Mouse (Mus musculus): ENCODE results near the gene Tlr3.
A peak's percentile ranks its signal among the peaks of the same experiment; 100 is the strongest.

Tlr3 gene

GRCm38 (mm10) chr8:45410882-45411281 is at the start of gene Tlr3:
Gene Tlr3, minus strand, starts transcription at chr8:45411080.
- peak within 1 kb of the TSS; percentile 44 for H3K4me3 ChIP-seq (replicated peaks; ENCODE audit: low read length)
- no peaks in the 10 kb centered on the region for H3K27me3 ChIP-seq (ENCODE audit: insufficient read depth, low read length)
- no peaks in the 10 kb centered on the region for H3K9me3 ChIP-seq (ENCODE audit: low read length)
- TF ChIP-seq NANOG (IDR thresholded peaks at IDR 0.05; ENCODE audit: borderline replicate concordance, low read length), result no peak
- no peak for TF ChIP-seq CTCF (conservative IDR thresholded peaks at IDR 0.05; ENCODE audit: low read length)
- no peak for TF ChIP-seq POU5F1 (IDR thresholded peaks at IDR 0.05; ENCODE audit: borderline replicate concordance, low read length)
- H3K36me3 ChIP-seq (ENCODE audit: insufficient read depth, low read length), result no peaks in the 10 kb centered on the region
- peaks cover 15% of the 10 kb centered on the region for H3K4me1 ChIP-seq (replicated peaks; ENCODE audit: low read depth, low read length)

DNA sequence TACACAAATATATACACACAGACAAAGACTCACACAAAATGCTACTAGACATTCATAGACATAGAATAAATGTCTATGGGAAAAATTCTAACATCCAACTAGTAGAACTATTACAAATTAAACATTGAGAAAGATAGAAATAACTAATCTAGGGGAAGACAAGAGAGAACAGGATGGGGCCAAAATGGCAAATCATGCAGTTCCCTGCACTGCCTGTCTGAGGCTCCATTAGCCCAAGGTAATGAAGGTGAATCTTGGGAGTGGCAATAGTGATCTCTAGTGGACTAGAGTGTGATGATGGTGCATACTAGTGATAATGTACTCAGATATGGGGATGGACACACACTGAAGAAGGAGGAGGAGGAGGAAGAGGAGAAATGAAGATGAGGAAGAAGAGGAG is 47.0 kb upstream of the Tlr3 start:
- Histone ChIP-seq H3K4me3 (replicated peaks; ENCODE audit: low read length) (no peak overlapping the region), H3K9me3 (ENCODE audit: low read length) (no peaks in the 10 kb centered on the region), H3K27me3 (ENCODE audit: insufficient read depth, low read length) (no peaks in the 10 kb centered on the region), H3K36me3 (ENCODE audit: insufficient read depth, low read length) (no peaks in the 10 kb centered on the region), H3K4me1 (replicated peaks; ENCODE audit: low read depth, low read length) (no peaks in the 10 kb centered on the region)
- no peak for TF ChIP-seq CTCF (conservative IDR thresholded peaks at IDR 0.05; ENCODE audit: low read length)
- TF ChIP-seq NANOG (IDR thresholded peaks at IDR 0.05; ENCODE audit: borderline replicate concordance, low read length), result no peak
- TF ChIP-seq POU5F1 (IDR thresholded peaks at IDR 0.05; ENCODE audit: borderline replicate concordance, low read length), result no peak

DNA sequence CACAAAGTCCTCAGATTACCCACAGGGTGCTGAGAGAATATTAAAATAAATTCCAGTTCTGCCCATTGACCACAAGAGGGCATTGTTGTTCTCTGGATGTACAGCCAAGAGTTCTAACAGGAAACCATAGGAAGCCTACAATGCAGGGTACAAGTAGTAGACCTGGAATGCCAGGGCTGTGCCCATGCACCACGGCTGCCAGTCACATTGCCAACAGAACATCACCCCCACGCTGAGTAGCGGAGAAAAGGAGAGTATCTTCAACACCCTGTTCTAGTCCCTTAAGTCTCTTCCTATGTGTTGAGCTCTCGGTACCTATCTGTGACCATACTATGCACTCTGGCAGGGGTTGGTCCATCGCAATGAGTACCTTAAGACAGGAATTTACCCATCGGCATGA is 43.5 kb upstream of the Tlr3 start:
- Histone ChIP-seq H3K9me3 (ENCODE audit: low read length) (peaks cover 5% of the 10 kb centered on the region), H3K36me3 (ENCODE audit: insufficient read depth, low read length) (no peaks in the 10 kb centered on the region), H3K4me3 (replicated peaks; ENCODE audit: low read length) (no peak overlapping the region), H3K4me1 (replicated peaks; ENCODE audit: low read depth, low read length) (no peaks in the 10 kb centered on the region), H3K27me3 (ENCODE audit: insufficient read depth, low read length) (no peaks in the 10 kb centered on the region)
- TF ChIP-seq POU5F1 (IDR thresholded peaks at IDR 0.05; ENCODE audit: borderline replicate concordance, low read length) (no peak), CTCF (conservative IDR thresholded peaks at IDR 0.05; ENCODE audit: low read length) (peak; percentile 65), NANOG (IDR thresholded peaks at IDR 0.05; ENCODE audit: borderline replicate concordance, low read length) (no peak)

DNA sequence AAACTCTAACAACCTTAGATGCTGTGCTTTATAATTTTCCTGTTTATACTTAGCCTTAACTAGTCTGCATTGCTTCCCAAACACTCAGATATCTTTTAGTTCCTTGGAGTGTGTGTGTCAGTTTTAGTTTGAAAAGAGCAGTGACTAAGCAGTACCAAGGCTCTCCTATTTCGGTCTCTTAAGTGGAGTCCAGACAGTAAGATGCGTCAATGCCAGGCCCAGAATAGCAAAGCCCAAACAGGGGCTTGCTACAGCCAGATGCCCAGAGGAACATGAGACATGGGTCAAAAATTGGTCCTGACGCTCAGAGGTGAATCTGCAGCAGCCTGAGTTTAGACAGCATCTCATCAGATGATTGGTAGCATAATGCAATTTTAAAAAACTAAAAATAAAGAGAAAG is 41.2 kb upstream of the Tlr3 start:
- TF ChIP-seq POU5F1 (IDR thresholded peaks at IDR 0.05; ENCODE audit: borderline replicate concordance, low read length), result no peak
- TF ChIP-seq CTCF (conservative IDR thresholded peaks at IDR 0.05; ENCODE audit: low read length), result no peak
- no peak for TF ChIP-seq NANOG (IDR thresholded peaks at IDR 0.05; ENCODE audit: borderline replicate concordance, low read length)
- Histone ChIP-seq H3K9me3 (ENCODE audit: low read length) (peaks cover 28% of the 10 kb centered on the region), H3K27me3 (ENCODE audit: insufficient read depth, low read length) (no peaks in the 10 kb centered on the region), H3K4me1 (replicated peaks; ENCODE audit: low read depth, low read length) (no peaks in the 10 kb centered on the region), H3K4me3 (replicated peaks; ENCODE audit: low read length) (no peak overlapping the region), H3K36me3 (ENCODE audit: insufficient read depth, low read length) (no peaks in the 10 kb centered on the region)

DNA sequence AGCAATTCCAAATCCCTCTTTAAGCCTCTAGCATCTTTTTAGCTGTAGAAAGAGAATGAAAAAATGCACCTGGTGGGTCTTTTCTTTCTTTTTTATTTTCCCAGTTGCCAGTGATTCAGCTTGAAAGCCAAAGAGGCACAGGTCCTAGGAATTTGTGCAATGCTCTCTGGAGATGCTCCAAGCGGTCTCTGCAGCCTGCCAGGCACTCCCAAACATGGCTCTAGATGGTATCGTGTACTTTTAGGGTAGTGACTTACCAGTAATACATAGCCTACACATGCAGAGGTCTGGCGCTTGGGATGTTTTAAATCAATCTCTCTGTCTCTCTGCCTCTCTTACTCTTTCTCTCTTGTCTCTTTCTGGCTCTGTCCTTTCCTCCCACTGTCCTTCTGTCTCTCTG is 38.0 kb upstream of the Tlr3 start:
- H3K4me3 ChIP-seq (replicated peaks; ENCODE audit: low read length), result no peak overlapping the region
- no peaks in the 10 kb centered on the region for H3K4me1 ChIP-seq (replicated peaks; ENCODE audit: low read depth, low read length)
- H3K9me3 ChIP-seq (ENCODE audit: low read length), result peaks cover 38% of the 10 kb centered on the region
- no peaks in the 10 kb centered on the region for H3K36me3 ChIP-seq (ENCODE audit: insufficient read depth, low read length)
- H3K27me3 ChIP-seq (ENCODE audit: insufficient read depth, low read length), result no peaks in the 10 kb centered on the region
- no peak for TF ChIP-seq NANOG (IDR thresholded peaks at IDR 0.05; ENCODE audit: borderline replicate concordance, low read length)
- no peak for TF ChIP-seq CTCF (conservative IDR thresholded peaks at IDR 0.05; ENCODE audit: low read length)
- no peak for TF ChIP-seq POU5F1 (IDR thresholded peaks at IDR 0.05; ENCODE audit: borderline replicate concordance, low read length)

- Histone ChIP-seq H3K27me3 (ENCODE audit: insufficient read depth, low read length) (no peaks in the 10 kb centered on the region), H3K4me3 (replicated peaks; ENCODE audit: low read length) (no peak overlapping the region), H3K9me3 (ENCODE audit: low read length) (peaks cover 40% of the 10 kb centered on the region), H3K36me3 (ENCODE audit: insufficient read depth, low read length) (no peaks in the 10 kb centered on the region), H3K4me1 (replicated peaks; ENCODE audit: low read depth, low read length) (no peaks in the 10 kb centered on the region)
- TF ChIP-seq NANOG (IDR thresholded peaks at IDR 0.05; ENCODE audit: borderline replicate concordance, low read length), result no peak
- TF ChIP-seq CTCF (conservative IDR thresholded peaks at IDR 0.05; ENCODE audit: low read length), result no peak
- no peak for TF ChIP-seq POU5F1 (IDR thresholded peaks at IDR 0.05; ENCODE audit: borderline replicate concordance, low read length)
These were observed 37.4 kb upstream of the Tlr3 start for GRCm38 (mm10) chr8:45448257-45448656.

DNA sequence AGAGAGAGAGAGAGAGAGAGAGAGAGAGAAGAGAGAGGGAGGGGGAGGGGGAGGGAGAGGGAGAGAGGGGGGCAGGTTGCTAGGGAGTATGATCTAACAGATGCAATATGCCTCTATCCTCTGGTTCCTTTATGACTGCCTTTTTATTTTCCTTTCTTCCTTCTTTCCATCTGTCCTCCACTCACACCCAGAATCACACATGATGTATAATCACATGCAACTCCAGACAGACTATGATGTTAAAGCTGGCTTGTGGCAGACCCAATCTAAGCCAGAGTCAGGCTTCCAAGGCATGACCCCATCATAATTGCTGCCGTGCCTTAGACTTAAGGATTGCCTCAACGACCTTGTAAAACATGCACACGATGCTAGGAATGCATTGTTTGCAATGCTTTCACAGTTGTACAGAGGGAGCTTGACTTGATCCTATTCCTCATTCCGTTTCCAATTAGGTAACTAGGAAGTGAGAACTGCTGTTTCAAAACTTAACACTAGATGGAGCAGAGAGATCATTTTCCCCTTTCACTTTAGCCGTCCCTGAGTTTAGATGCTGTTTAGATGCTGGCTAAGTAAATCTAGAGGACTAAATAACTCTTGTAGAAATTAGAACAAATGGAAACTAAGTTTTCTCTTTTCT is 28.1 kb upstream of the Tlr3 start:
- no peaks in the 10 kb centered on the region for H3K4me1 ChIP-seq (replicated peaks; ENCODE audit: low read depth, low read length)
- peak; percentile 69 for TF ChIP-seq CTCF (conservative IDR thresholded peaks at IDR 0.05; ENCODE audit: low read length)
- no peak for TF ChIP-seq NANOG (IDR thresholded peaks at IDR 0.05; ENCODE audit: borderline replicate concordance, low read length)
- TF ChIP-seq POU5F1 (IDR thresholded peaks at IDR 0.05; ENCODE audit: borderline replicate concordance, low read length), result no peak
- peaks cover 28% of the 10 kb centered on the region for H3K9me3 ChIP-seq (ENCODE audit: low read length)
- no peaks in the 10 kb centered on the region for H3K36me3 ChIP-seq (ENCODE audit: insufficient read depth, low read length)
- H3K4me3 ChIP-seq (replicated peaks; ENCODE audit: low read length), result no peak overlapping the region
- no peaks in the 10 kb centered on the region for H3K27me3 ChIP-seq (ENCODE audit: insufficient read depth, low read length)

DNA sequence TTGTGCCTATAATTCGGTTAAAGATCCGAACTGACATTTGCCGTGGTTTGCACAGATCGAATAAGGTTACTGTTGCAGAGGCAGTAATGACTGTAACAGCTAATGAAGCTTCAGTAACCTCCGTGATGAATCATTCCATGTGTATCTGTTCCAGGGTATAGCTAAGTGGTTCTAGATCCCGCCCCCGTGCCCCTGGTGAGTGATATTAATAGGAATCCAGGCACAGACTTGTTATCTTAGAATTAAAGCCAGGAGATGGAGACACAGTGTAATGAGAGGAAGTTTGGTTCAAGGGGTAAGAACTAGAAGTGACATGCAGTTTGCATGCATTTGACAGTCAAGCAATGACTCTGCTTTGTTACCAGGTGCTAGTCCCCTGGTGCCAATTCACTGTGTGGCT is 9.3 kb upstream of the Tlr3 start:
- Histone ChIP-seq H3K4me1 (replicated peaks; ENCODE audit: low read depth, low read length) (no peaks in the 10 kb centered on the region), H3K4me3 (replicated peaks; ENCODE audit: low read length) (no peak overlapping the region), H3K9me3 (ENCODE audit: low read length) (no peaks in the 10 kb centered on the region), H3K36me3 (ENCODE audit: insufficient read depth, low read length) (no peaks in the 10 kb centered on the region), H3K27me3 (ENCODE audit: insufficient read depth, low read length) (0 out of 2 replicates have a peak, but pooled peaks cover 3% of the 10 kb centered on the region)
- TF ChIP-seq CTCF (conservative IDR thresholded peaks at IDR 0.05; ENCODE audit: low read length) (no peak), POU5F1 (IDR thresholded peaks at IDR 0.05; ENCODE audit: borderline replicate concordance, low read length) (no peak), NANOG (IDR thresholded peaks at IDR 0.05; ENCODE audit: borderline replicate concordance, low read length) (no peak)

DNA sequence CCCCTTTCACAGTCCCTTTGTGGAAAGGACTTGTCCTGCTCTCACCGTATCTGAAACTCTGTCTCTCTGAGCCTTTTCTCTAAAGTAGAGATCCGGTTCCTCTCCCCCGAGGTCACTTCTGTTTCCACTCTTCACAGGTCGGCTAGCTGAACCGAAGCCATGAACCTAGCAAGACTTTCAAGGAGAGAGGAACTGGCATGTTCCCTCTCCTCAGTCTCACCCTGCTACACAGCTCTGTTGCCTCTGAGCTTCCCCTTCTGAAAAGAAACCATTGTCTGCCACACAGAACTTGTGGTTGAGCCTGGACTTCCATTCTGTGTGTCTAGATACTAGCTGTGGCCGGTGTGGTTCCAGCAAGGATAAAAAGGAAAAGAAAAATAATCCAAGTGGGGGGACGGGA is 4.1 kb upstream of the Tlr3 start:
- Histone ChIP-seq H3K9me3 (ENCODE audit: low read length) (no peaks in the 10 kb centered on the region), H3K36me3 (ENCODE audit: insufficient read depth, low read length) (no peaks in the 10 kb centered on the region), H3K4me3 (replicated peaks; ENCODE audit: low read length) (no peak overlapping the region), H3K4me1 (replicated peaks; ENCODE audit: low read depth, low read length) (peaks cover 15% of the 10 kb centered on the region), H3K27me3 (ENCODE audit: insufficient read depth, low read length) (0 out of 2 replicates have a peak, but pooled peaks cover 3% of the 10 kb centered on the region)
- no peak for TF ChIP-seq CTCF (conservative IDR thresholded peaks at IDR 0.05; ENCODE audit: low read length)
- TF ChIP-seq POU5F1 (IDR thresholded peaks at IDR 0.05; ENCODE audit: borderline replicate concordance, low read length), result no peak
- TF ChIP-seq NANOG (IDR thresholded peaks at IDR 0.05; ENCODE audit: borderline replicate concordance, low read length), result no peak
